Mouse (Mus musculus) MEL (cell line): ENCODE measurements around the gene Ugt1a2. TPM values are rescaled to one million over a fixed set of nuclear protein-coding genes. Genes with fewer than 3 reads are reported as not detected.

Experiments
- DNase-seq: peaks from one replicate; pipeline ENCODE4 v3.0.0; 2011; ENCODE audit warnings: low read depth, low spot score
- H3K27ac ChIP-seq: 2 replicates; pipeline ENCODE4 v1.5.1; 2012; ENCODE audit warnings: low read depth, mild to moderate bottlenecking, control low read depth, low read length, moderate library complexity; ENCODE audit not compliant: control insufficient read depth
- H3K27me3 ChIP-seq, 2 experiments: fragments of 150-350 bp in 1 of 2; sonication (generic) in 1 of 2; 2 replicates each; pipeline ENCODE4 v1.6.1; 2012; ENCODE audit warnings: low read length in 2 of 2, mild to moderate bottlenecking in 2 of 2, improper control_type of control experiment in 1 of 2, moderate library complexity in 1 of 2; ENCODE audit not compliant: insufficient read depth in 2 of 2, control insufficient read depth in 1 of 2
- H3K36me3 ChIP-seq, 2 experiments: 2 replicates each; pipeline ENCODE4 v1.6.1; 2012 to 2014; ENCODE audit warnings: low read length in 2 of 2, improper control_type of control experiment in 1 of 2, inconsistent platforms in 1 of 2, mild to moderate bottlenecking in 1 of 2; ENCODE audit not compliant: insufficient read depth in 2 of 2, control insufficient read depth in 1 of 2
- H3K4me1 ChIP-seq, 2 experiments: fragments of 150-350 bp in 1 of 2; sonication (generic) in 1 of 2; 2 replicates each; pipeline ENCODE4 v1.6.1; 2012; ENCODE audit warnings: low read length in 2 of 2, improper control_type of control experiment in 1 of 2, mild to moderate bottlenecking in 1 of 2; ENCODE audit not compliant: insufficient read depth in 2 of 2, control insufficient read depth in 1 of 2
- H3K4me3 ChIP-seq, 2 experiments: fragments of 150-350 bp in 1 of 2; sonication (generic) in 1 of 2; 2 replicates each; pipeline ENCODE4 v1.5.1; 2012; ENCODE audit warnings: low read depth in 2 of 2, low read length in 2 of 2, mild to moderate bottlenecking in 2 of 2, moderate library complexity in 2 of 2, control low read depth in 1 of 2, improper control_type of control experiment in 1 of 2; ENCODE audit not compliant: control insufficient read depth in 1 of 2, insufficient read depth in 1 of 2
- H3K79me2 ChIP-seq: 2 replicates; pipeline ENCODE4 v1.6.1; 2012; ENCODE audit warnings: mild to moderate bottlenecking, low read length, moderate library complexity; ENCODE audit not compliant: control insufficient read depth, poor library complexity, insufficient read depth
- H3K9ac ChIP-seq: 2 replicates; pipeline ENCODE4 v1.6.1; 2012; ENCODE audit warnings: low read depth, mild to moderate bottlenecking, control low read depth, low read length, moderate library complexity; ENCODE audit not compliant: control insufficient read depth, poor library complexity, severe bottlenecking
- H3K9me3 ChIP-seq: fragments of 150-350 bp; sonication (generic); replicated peaks from 2 replicates; pipeline ENCODE4 v1.6.1; 2012; ENCODE audit warnings: mild to moderate bottlenecking, low read length, improper control_type of control experiment, moderate library complexity; ENCODE audit not compliant: insufficient read depth
- E2F4 ChIP-seq: IDR thresholded peaks from 2 replicates; pipeline ENCODE4 v1.6.1; 2011; ENCODE audit warnings: low read depth, low read length, improper control_type of control experiment, borderline replicate concordance
- JUND ChIP-seq: IDR thresholded peaks from 2 replicates; pipeline ENCODE4 v1.6.1; 2011; ENCODE audit warnings: low read depth, mild to moderate bottlenecking, improper control_type of control experiment, low read length
- MAX ChIP-seq: IDR thresholded peaks from 2 replicates; pipeline ENCODE4 v1.6.1; 2011; ENCODE audit warnings: low read length, improper control_type of control experiment
- MXI1 ChIP-seq: IDR thresholded peaks from 2 replicates; pipeline ENCODE4 v1.6.1; 2011; ENCODE audit warnings: mild to moderate bottlenecking, low read depth, low read length, improper control_type of control experiment
- POLR2AphosphoS5 ChIP-seq: IDR thresholded peaks from 2 replicates; pipeline ENCODE4 v1.6.1; 2012; ENCODE audit warnings: low read depth, borderline replicate concordance, mild to moderate bottlenecking, inconsistent platforms, low read length, moderate library complexity, mixed read lengths
- RCOR1 ChIP-seq: IDR thresholded peaks from 2 replicates; pipeline ENCODE4 v1.6.1; 2012; ENCODE audit warnings: low read depth, mild to moderate bottlenecking, inconsistent platforms, low read length, improper control_type of control experiment
- SIN3A ChIP-seq: IDR thresholded peaks from 2 replicates; pipeline ENCODE4 v1.6.1; 2012; ENCODE audit warnings: low read length, improper control_type of control experiment, inconsistent platforms
- UBTF ChIP-seq: IDR thresholded peaks from 2 replicates; pipeline ENCODE4 v1.6.1; 2012; ENCODE audit warnings: low read depth, mild to moderate bottlenecking, inconsistent platforms, low read length, improper control_type of control experiment, moderate library complexity, borderline replicate concordance; ENCODE audit not compliant: insufficient read depth
- ZKSCAN1 ChIP-seq: IDR thresholded peaks from 2 replicates; pipeline ENCODE4 v1.6.1; 2012; ENCODE audit warnings: low read depth, mild to moderate bottlenecking, inconsistent platforms, low read length, improper control_type of control experiment, moderate library complexity
- polyA plus RNA-seq, 2 experiments: library from polyadenylated mRNA; stranded (reverse) in 1 of 2; unstranded in 1 of 2; fragments of >175 nt in 1 of 2; fragments of >200 nt in 1 of 2; gene quantifications; 2 replicates each; pipeline versions ENCODE4 v1.2.1 to v1.2.4; 2012; ENCODE audit warnings: low replicate concordance in 2 of 2, low read depth in 1 of 2; ENCODE audit not compliant: insufficient read length in 2 of 2, insufficient read depth in 1 of 2, missing spikeins in 1 of 2
- total RNA-seq: library from RNA; depleted of rRNA; stranded (reverse); fragments of 300-350 nt; gene quantifications from 2 replicates; pipeline ENCODE4 v1.2.3, GENCODE M21; 2012

Gene Ugt1a2
- total and polyA plus RNA-seq, 3 experiments, result not detected

DNA sequence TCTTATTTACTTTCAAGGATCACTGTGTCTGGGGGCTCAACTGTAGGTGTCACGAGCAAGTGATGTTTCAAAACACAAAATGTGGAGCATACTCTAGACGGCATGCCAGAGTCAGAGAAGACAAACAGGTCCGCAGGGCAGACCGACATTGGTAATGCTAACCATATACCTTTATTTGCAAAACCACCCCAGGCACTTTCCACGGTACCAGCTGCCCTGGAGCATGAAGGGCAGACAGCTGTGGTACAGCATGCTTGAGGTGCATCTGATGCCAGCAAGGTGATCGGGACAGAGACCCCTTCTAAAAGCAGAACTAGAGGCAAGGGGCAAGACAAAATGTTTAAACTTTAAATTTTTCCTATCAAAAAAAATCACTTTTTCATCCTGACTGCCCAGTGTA, 62.6 kb downstream of the Ugt1a2 start:
- no peak for TF ChIP-seq RCOR1
- 0 out of 2 replicates have a peak, but pooled peaks have one; percentile 18 for TF ChIP-seq MAX
- TF ChIP-seq, all 39 proteins: peak for 1

DNA sequence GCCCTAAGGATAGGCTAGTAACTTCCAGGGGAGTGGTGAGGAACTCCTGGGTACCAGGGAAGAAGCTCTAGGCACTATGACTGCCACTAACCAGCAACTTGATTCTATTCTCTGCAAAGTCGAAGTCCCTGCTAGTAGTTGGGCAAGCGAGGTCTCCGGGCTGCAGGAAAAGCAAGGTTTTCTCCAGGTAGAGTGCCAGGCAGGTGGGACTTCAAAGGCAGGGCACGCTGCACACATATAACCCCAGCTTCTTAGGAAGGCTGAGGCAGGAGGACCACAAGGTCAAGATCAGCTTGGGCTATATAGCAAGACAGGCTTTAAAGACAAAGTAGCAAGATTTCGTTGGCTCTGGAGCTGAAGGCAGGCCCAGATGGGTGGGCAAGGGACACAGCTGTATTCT, 63.4 kb downstream of the Ugt1a2 start:
- no peak overlapping the region for H3K27ac ChIP-seq
- H3K79me2 ChIP-seq, result no peaks in the 10 kb centered on the region
- H3K36me3 ChIP-seq, result peaks cover 24 to 25% of the 10 kb centered on the region in 2 experiments
- no peak overlapping the region for H3K4me3 ChIP-seq
- H3K9ac ChIP-seq, result no peak overlapping the region
- no peaks in the 10 kb centered on the region for H3K9me3 ChIP-seq
- DNase-seq, result no peak
- H3K27me3 ChIP-seq, result no peaks in the 10 kb centered on the region
- peaks cover 7 to 17% of the 10 kb centered on the region in 2 experiments for H3K4me1 ChIP-seq
- TF ChIP-seq UBTF (no peak), E2F4 (no peak), MXI1 (no peak), JUND (no peak), SIN3A (no peak)
- TF ChIP-seq, all 39 proteins: peak for 0

More for the DNA sequence above, 62.6 kb downstream of the Ugt1a2 start:
- H3K9me3 ChIP-seq, result no peaks in the 10 kb centered on the region
- H3K27ac ChIP-seq, result peak overlapping the region; percentile 25; the same call in 1 of the 2 replicates
- peaks cover 7 to 17% of the 10 kb centered on the region in 2 experiments for H3K4me1 ChIP-seq
- no peak for DNase-seq
- H3K27me3 ChIP-seq, result no peaks in the 10 kb centered on the region
- H3K36me3 ChIP-seq, result peaks cover 21 to 24% of the 10 kb centered on the region in 2 experiments
- no peaks in the 10 kb centered on the region for H3K79me2 ChIP-seq
- H3K4me3 ChIP-seq, result no peak overlapping the region
- H3K9ac ChIP-seq, result no peak overlapping the region

DNA sequence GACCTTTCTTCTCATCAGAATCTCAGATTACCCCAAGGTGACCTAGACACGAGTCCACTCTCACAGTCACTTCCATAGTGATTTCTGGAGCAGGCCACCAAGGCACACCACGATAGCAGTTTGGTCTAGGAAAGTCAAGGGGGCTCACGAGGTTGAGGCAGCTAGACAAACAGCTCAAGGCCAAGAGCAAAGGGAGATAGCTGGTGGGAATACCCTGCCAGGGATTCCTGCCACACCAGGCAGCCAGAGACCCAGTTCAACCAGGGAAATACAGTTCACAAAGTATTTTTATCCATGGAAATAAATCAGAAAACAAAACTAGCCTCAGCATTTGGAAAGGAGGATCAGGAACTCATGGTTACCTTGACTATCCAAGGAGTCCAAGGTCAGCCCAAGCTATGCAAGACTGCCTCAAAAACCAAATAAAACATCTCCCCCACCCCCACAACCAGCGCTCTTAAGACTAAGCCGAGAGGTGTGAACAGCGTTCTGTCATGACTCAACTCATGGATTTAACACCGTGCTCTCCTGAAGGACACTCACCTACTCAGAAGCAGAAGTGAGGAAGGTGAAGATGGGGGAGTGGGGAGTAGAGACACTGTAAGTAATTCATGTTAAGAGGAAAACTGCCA, 64.0 kb downstream of the Ugt1a2 start:
- Histone ChIP-seq H3K9ac (no peak overlapping the region), H3K27ac (no peak overlapping the region), H3K4me3 (no peak overlapping the region), H3K9me3 (no peaks in the 10 kb centered on the region), H3K36me3 (peaks cover 24 to 29% of the 10 kb centered on the region in 2 experiments), H3K27me3 (no peaks in the 10 kb centered on the region), H3K79me2 (no peaks in the 10 kb centered on the region), H3K4me1 (peaks cover 7 to 17% of the 10 kb centered on the region in 2 experiments)
- TF ChIP-seq ZKSCAN1, result no peak
- 0 out of 2 replicates have a peak, but pooled peaks have one; percentile 22 for TF ChIP-seq JUND
- 0 out of 2 replicates have a peak, but pooled peaks have one; percentile 60 for TF ChIP-seq POLR2AphosphoS5
- no peak for DNase-seq
